ENCODE assay signal across 7 mouse cellular contexts in genomic region chr7:141328373-141328990, GRCm38 (mm10). TPM values are rescaled to one million over a fixed set of nuclear protein-coding genes. Genes with fewer than 3 reads are reported as not detected.
DNase-seq lines count a peak whose midpoint lies in the region; ATAC-seq and TF ChIP-seq lines count a peak whose summit lies in the region.

No protein-coding gene starts in this region.

- H3K36me3 ChIP-seq in lung, embryonic 16.5 days (ENCODE audit: control insufficient read depth, insufficient read depth, low read length) = peaks cover 8% of the 10 kb centered on the region; the same call in 1 of the 2 replicates
- peaks cover 4% of the 10 kb centered on the region; the same call in 1 of the 2 replicates for H3K36me3 ChIP-seq in embryonic facial prominence, embryonic 11.5 days (replicated peaks; ENCODE audit: control insufficient read depth, insufficient read depth, low read depth, low read length)
- H3K36me3 ChIP-seq in intestine, embryonic 15.5 days = peaks cover 9% of the 10 kb centered on the region; the same call in 1 of the 2 replicates

- H3K4me2 ChIP-seq in lung, embryonic 16.5 days (ENCODE audit: low read depth, low read length) = peak overlapping the region; percentile 86
- peak overlapping the region; percentile 41 for H3K4me2 ChIP-seq in embryonic facial prominence, embryonic 11.5 days (ENCODE audit: low read depth, low read length)
- peak overlapping the region; percentile 64 for H3K4me2 ChIP-seq in intestine, embryonic 15.5 days (replicated peaks)

- H3K27me3 ChIP-seq in lung, embryonic 16.5 days (ENCODE audit: control insufficient read depth, insufficient read depth, low read depth, low read length) = no peaks in the 10 kb centered on the region
- H3K27me3 ChIP-seq in embryonic facial prominence, embryonic 11.5 days (ENCODE audit: control insufficient read depth, insufficient read depth, low read length) = no peaks in the 10 kb centered on the region
- no peaks in the 10 kb centered on the region for H3K27me3 ChIP-seq in intestine, embryonic 15.5 days (replicated peaks)

- 10% methylated on average over 24 of the region's 24 CpGs for WGBS in lung, embryonic 16.5 days
- 15% methylated on average over 24 of the region's 24 CpGs for WGBS in embryonic facial prominence, embryonic 11.5 days
- WGBS in intestine, embryonic 15.5 days = 11% methylated on average over 24 of the region's 24 CpGs
- 11% methylated on average over 24 of the region's 24 CpGs for WGBS in olfactory bulb, adult 2 months

- H3K27ac ChIP-seq in lung, embryonic 16.5 days (ENCODE audit: low read length) = peak overlapping the region; percentile 99
- H3K27ac ChIP-seq in embryonic facial prominence, embryonic 11.5 days (replicated peaks; ENCODE audit: low read depth, low read length) = peak overlapping the region; percentile 98
- H3K27ac ChIP-seq in intestine, embryonic 15.5 days = peak overlapping the region; percentile 96
- H3K27ac ChIP-seq in olfactory bulb, adult 2 months (ENCODE audit: insufficient read depth, low read depth, low read length) = peak overlapping the region; percentile 64

- peaks cover 22% of the 10 kb centered on the region for H3K4me1 ChIP-seq in lung, embryonic 16.5 days (replicated peaks; ENCODE audit: control insufficient read depth, insufficient read depth, low read length)
- peaks cover 8% of the 10 kb centered on the region for H3K4me1 ChIP-seq in embryonic facial prominence, embryonic 11.5 days (ENCODE audit: control insufficient read depth, insufficient read depth, low read length)
- peaks cover 25% of the 10 kb centered on the region for H3K4me1 ChIP-seq in intestine, embryonic 15.5 days (replicated peaks)
- H3K4me1 ChIP-seq in olfactory bulb, adult 2 months (ENCODE audit: control insufficient read depth, insufficient read depth, low read length) = peaks cover 9% of the 10 kb centered on the region

- ATAC-seq in lung, embryonic 16.5 days (ENCODE audit: low read depth) = no peak
- ATAC-seq in embryonic facial prominence, embryonic 11.5 days (replicated peaks; ENCODE audit: insufficient number of reproducible peaks, low FRiP score, low TSS enrichment, low read depth) = peak; percentile 39
- peak; percentile 36 for ATAC-seq in intestine, embryonic 15.5 days

- DNase-seq in lung, postnatal 14 days = no peak
- DNase-seq in embryonic facial prominence, embryonic 11.5 days (ENCODE audit: low spot score) = no peak
- no peak for DNase-seq in cerebellum, postnatal 4 days (ENCODE audit: low spot score in 2 of 2)
- DNase-seq in thymus, postnatal 36 days = no peak

- H3K9ac ChIP-seq in lung, embryonic 16.5 days (ENCODE audit: low read length) = peak overlapping the region; percentile 92
- peak overlapping the region; percentile 95 for H3K9ac ChIP-seq in embryonic facial prominence, embryonic 11.5 days (replicated peaks; ENCODE audit: low read length)
- peak overlapping the region; percentile 60 for H3K9ac ChIP-seq in intestine, embryonic 15.5 days

- no peaks in the 10 kb centered on the region for H3K9me3 ChIP-seq in lung, embryonic 16.5 days (ENCODE audit: control insufficient read depth, low read length)
- H3K9me3 ChIP-seq in embryonic facial prominence, embryonic 11.5 days (replicated peaks; ENCODE audit: control insufficient read depth, low read length) = no peaks in the 10 kb centered on the region
- no peaks in the 10 kb centered on the region for H3K9me3 ChIP-seq in intestine, embryonic 15.5 days

- TF ChIP-seq POLR2A in olfactory bulb, adult 2 months (IDR thresholded peaks at IDR 0.05; ENCODE audit: insufficient read depth, low read depth, low read length) = no peak

- H3K4me3 ChIP-seq in lung, embryonic 16.5 days (ENCODE audit: low read length) = peak overlapping the region; percentile 61
- peak overlapping the region; percentile 65 for H3K4me3 ChIP-seq in embryonic facial prominence, embryonic 11.5 days (ENCODE audit: low read depth, low read length)
- peak overlapping the region; percentile 60 for H3K4me3 ChIP-seq in intestine, embryonic 15.5 days (replicated peaks)
- peak overlapping the region; percentile 61 for H3K4me3 ChIP-seq in olfactory bulb, adult 2 months (ENCODE audit: insufficient read depth, low read depth, low read length)

- no peak for TF ChIP-seq CTCF in olfactory bulb, adult 2 months (IDR thresholded peaks at IDR 0.05; ENCODE audit: insufficient read depth, low read depth, low read length)

RNA-seq across cellular contexts. Expression of gene Tmem80, which starts 0.9 kb away (rescaled TPM):
- 45.1 and 50.2 TPM in 2 replicates for polyA plus RNA-seq in lung, embryonic 16.5 days (2015; fragmentation: Nextera tagmentation; extraction: Ambion mirVana)
- polyA plus RNA-seq in embryonic facial prominence, embryonic 11.5 days (2014; fragmentation: Nextera tagmentation; extraction: Ambion mirVana) = 24.0 and 26.6 TPM in 2 replicates
- polyA plus RNA-seq in intestine, embryonic 15.5 days (2015; fragmentation: Nextera tagmentation; extraction: Ambion mirVana) = 35.1 and 35.6 TPM in 2 replicates
- polyA plus RNA-seq in olfactory bulb, adult 2 months (2012; ENCODE audit: insufficient read depth, insufficient read length, low replicate concordance, missing spikeins) = not detected in 2 replicates

RNA-seq across cellular contexts. Expression of gene Deaf1, which starts 1.0 kb away (rescaled TPM):
- 52.7 and 53.6 TPM in 2 replicates for polyA plus RNA-seq in lung, embryonic 16.5 days (2015; fragmentation: Nextera tagmentation; extraction: Ambion mirVana)
- polyA plus RNA-seq in embryonic facial prominence, embryonic 11.5 days (2014; fragmentation: Nextera tagmentation; extraction: Ambion mirVana) = 53.9 and 60.8 TPM in 2 replicates
- 63.1 and 63.5 TPM in 2 replicates for polyA plus RNA-seq in intestine, embryonic 15.5 days (2015; fragmentation: Nextera tagmentation; extraction: Ambion mirVana)
- not detected in 2 replicates for polyA plus RNA-seq in olfactory bulb, adult 2 months (2012; ENCODE audit: insufficient read depth, insufficient read length, low replicate concordance, missing spikeins)

RNA-seq across cellular contexts. Expression of gene Eps8l2, which starts 10.2 kb away (rescaled TPM):
- 37.4 and 42.6 TPM in 2 replicates for polyA plus RNA-seq in lung, embryonic 16.5 days (2015; fragmentation: Nextera tagmentation; extraction: Ambion mirVana)
- polyA plus RNA-seq in embryonic facial prominence, embryonic 11.5 days (2014; fragmentation: Nextera tagmentation; extraction: Ambion mirVana) = 3.4 and 3.5 TPM in 2 replicates
- 117 and 133 TPM in 2 replicates for polyA plus RNA-seq in intestine, embryonic 15.5 days (2015; fragmentation: Nextera tagmentation; extraction: Ambion mirVana)
- not detected in 2 replicates for polyA plus RNA-seq in olfactory bulb, adult 2 months (2012; ENCODE audit: insufficient read depth, insufficient read length, low replicate concordance, missing spikeins)

RNA-seq across cellular contexts. Expression of gene Drd4, which starts 36.7 kb away (rescaled TPM):
- polyA plus RNA-seq in lung, embryonic 16.5 days (2015; fragmentation: Nextera tagmentation; extraction: Ambion mirVana) = 0.11 and 0.43 TPM in 2 replicates
- polyA plus RNA-seq in embryonic facial prominence, embryonic 11.5 days (2014; fragmentation: Nextera tagmentation; extraction: Ambion mirVana) = 0.62 and 0.89 TPM in 2 replicates
- polyA plus RNA-seq in intestine, embryonic 15.5 days (2015; fragmentation: Nextera tagmentation; extraction: Ambion mirVana) = 0.35 and 0.40 TPM in 2 replicates
- polyA plus RNA-seq in olfactory bulb, adult 2 months (2012; ENCODE audit: insufficient read depth, insufficient read length, low replicate concordance, missing spikeins) = not detected in 2 replicates

RNA-seq across cellular contexts. Expression of gene Sct, which starts 49.5 kb away (rescaled TPM):
- 2.0 and 2.6 TPM in 2 replicates for polyA plus RNA-seq in lung, embryonic 16.5 days (2015; fragmentation: Nextera tagmentation; extraction: Ambion mirVana)
- 4.5 and 6.7 TPM in 2 replicates for polyA plus RNA-seq in embryonic facial prominence, embryonic 11.5 days (2014; fragmentation: Nextera tagmentation; extraction: Ambion mirVana)
- 203 and 260 TPM in 2 replicates for polyA plus RNA-seq in intestine, embryonic 15.5 days (2015; fragmentation: Nextera tagmentation; extraction: Ambion mirVana)
- polyA plus RNA-seq in olfactory bulb, adult 2 months (2012; ENCODE audit: insufficient read depth, insufficient read length, low replicate concordance, missing spikeins) = not detected in 2 replicates

Comparison
In these comparisons a context has a peak if more than half of its experiments do, and no peak if none do; other contexts are left out.
1. RNA of gene Tmem80, which starts 0.9 kb away (polyA plus RNA-seq): 45.1 to 50.2 TPM in lung, embryonic 16.5 days, 35.1 to 35.6 TPM in intestine, embryonic 15.5 days and 24.0 to 26.6 TPM in embryonic facial prominence, embryonic 11.5 days; not detected in olfactory bulb, adult 2 months; every median in the first group is over 10 times any median in the second.
2. RNA of gene Deaf1, which starts 1.0 kb away (polyA plus RNA-seq): 63.1 to 63.5 TPM in intestine, embryonic 15.5 days, 53.9 to 60.8 TPM in embryonic facial prominence, embryonic 11.5 days and 52.7 to 53.6 TPM in lung, embryonic 16.5 days; not detected in olfactory bulb, adult 2 months; every median in the first group is over 10 times any median in the second.
3. Peak in every context shown above with its lines, with median percentiles within 50 percentile points of each other: H3K27ac ChIP-seq, H3K4me2 ChIP-seq, H3K4me3 ChIP-seq and H3K9ac ChIP-seq.